Mouse (Mus musculus): ENCODE measurements around the gene Plekha5.

The Plekha5 gene

GRCm38 (mm10) chr6:140456393-140457163 lies 32.7 kb downstream of the Plekha5 start:
- DNase-seq: no peak

GRCm38 (mm10) chr6:140460398-140460797 lies 36.5 kb downstream of the Plekha5 start:
- DNase-seq: no peak

- no peak for DNase-seq
These were observed 41.0 kb downstream of the Plekha5 start for GRCm38 (mm10) chr6:140464818-140465217.

GRCm38 (mm10) chr6:140465946-140466646 lies 42.2 kb downstream of the Plekha5 start:
- no peak for DNase-seq

GRCm38 (mm10) chr6:140466841-140467240 lies 43.0 kb downstream of the Plekha5 start:
- no peak for DNase-seq

- no peak for DNase-seq
These were observed 44.0 kb downstream of the Plekha5 start for GRCm38 (mm10) chr6:140467851-140468250.

GRCm38 (mm10) chr6:140469791-140470190 lies 45.9 kb downstream of the Plekha5 start:
- DNase-seq: no peak

- DNase-seq: no peak
These were observed 47.9 kb downstream of the Plekha5 start for GRCm38 (mm10) chr6:140471751-140472150.

- DNase-seq: peak in 1 of 2 experiments; percentile 39
These were observed 48.5 kb downstream of the Plekha5 start for GRCm38 (mm10) chr6:140472345-140472744.

- no peak for DNase-seq
These were observed 51.7 kb downstream of the Plekha5 start for GRCm38 (mm10) chr6:140475393-140476087.

GRCm38 (mm10) chr6:140476981-140477380 lies 53.1 kb downstream of the Plekha5 start:
- no peak for DNase-seq

- no peak for DNase-seq
These were observed 54.2 kb downstream of the Plekha5 start for GRCm38 (mm10) chr6:140478031-140478430.

GRCm38 (mm10) chr6:140478943-140479342 lies 55.1 kb downstream of the Plekha5 start:
- no peak for DNase-seq

GRCm38 (mm10) chr6:140480425-140481081 lies 56.7 kb downstream of the Plekha5 start:
- DNase-seq: no peak

- DNase-seq: no peak
These were observed 58.0 kb downstream of the Plekha5 start for GRCm38 (mm10) chr6:140481701-140482460.

GRCm38 (mm10) chr6:140484170-140484569 lies 60.3 kb downstream of the Plekha5 start:
- DNase-seq: no peak

GRCm38 (mm10) chr6:140485636-140486035 lies 61.8 kb downstream of the Plekha5 start:
- no peak for DNase-seq

- no peak for DNase-seq
These were observed 62.8 kb downstream of the Plekha5 start for GRCm38 (mm10) chr6:140486685-140487084.

GRCm38 (mm10) chr6:140487489-140487888 lies 63.6 kb downstream of the Plekha5 start:
- DNase-seq: no peak

- DNase-seq: no peak
These were observed 64.8 kb downstream of the Plekha5 start for GRCm38 (mm10) chr6:140488673-140489072.

GRCm38 (mm10) chr6:140489570-140489969 lies 65.7 kb downstream of the Plekha5 start:
- no peak for DNase-seq

- no peak for DNase-seq
These were observed 66.4 kb downstream of the Plekha5 start for GRCm38 (mm10) chr6:140490220-140490619.
